Mouse (Mus musculus) myocyte (in vitro differentiated cells): ENCODE measurements around the gene Rfx4.
A peak's percentile ranks its signal among the peaks of the same experiment; 100 is the strongest.

Experiments used
- E2F4 ChIP-seq: IDR thresholded peaks from one replicate; pipeline ENCODE4 v1.6.1; 2011; ENCODE audit warnings: mild to moderate bottlenecking, control low read depth, moderate library complexity; ENCODE audit not compliant: insufficient read depth
- MAX ChIP-seq: IDR thresholded peaks from one replicate; pipeline ENCODE4 v1.6.1; 2011; ENCODE audit warnings: low read depth, mild to moderate bottlenecking, control low read depth
- MYOD1 ChIP-seq, 3 experiments: IDR thresholded peaks; one replicate each; pipeline ENCODE4 v1.6.1; 2011; ENCODE audit warnings: control low read depth in 2 of 3, low read depth in 2 of 3, mild to moderate bottlenecking in 2 of 3, moderate library complexity in 1 of 3; ENCODE audit not compliant: insufficient read length in 2 of 3, control insufficient read depth in 1 of 3
- MYOG ChIP-seq, 3 experiments: IDR thresholded peaks; one replicate each; pipeline ENCODE4 v1.6.1; 2011; ENCODE audit warnings: control low read depth in 2 of 3, low read depth in 2 of 3, mild to moderate bottlenecking in 2 of 3; ENCODE audit not compliant: insufficient read length in 2 of 3, control insufficient read depth in 1 of 3, insufficient read depth in 1 of 3
- POLR2A ChIP-seq: IDR thresholded peaks from one replicate; pipeline ENCODE4 v1.6.1; 2011; ENCODE audit warnings: low read depth, mild to moderate bottlenecking, control low read depth, moderate library complexity; ENCODE audit not compliant: insufficient read length
- POLR2AphosphoS2 ChIP-seq: IDR thresholded peaks from one replicate; pipeline ENCODE4 v1.6.1; 2011; ENCODE audit warnings: low read depth, control low read depth; ENCODE audit not compliant: insufficient read length
- TCF12 ChIP-seq: IDR thresholded peaks from one replicate; pipeline ENCODE4 v1.6.1; 2011; ENCODE audit warnings: mild to moderate bottlenecking, control low read depth; ENCODE audit not compliant: poor library complexity, insufficient read depth, severe bottlenecking
- TCF3 ChIP-seq: IDR thresholded peaks from one replicate; pipeline ENCODE4 v1.6.1; 2011; ENCODE audit warnings: low read depth, control low read depth; ENCODE audit not compliant: insufficient read length
- USF1 ChIP-seq: IDR thresholded peaks from one replicate; pipeline ENCODE4 v1.6.1; 2011; ENCODE audit warnings: low read depth, mild to moderate bottlenecking, control low read depth, moderate library complexity

DNA sequence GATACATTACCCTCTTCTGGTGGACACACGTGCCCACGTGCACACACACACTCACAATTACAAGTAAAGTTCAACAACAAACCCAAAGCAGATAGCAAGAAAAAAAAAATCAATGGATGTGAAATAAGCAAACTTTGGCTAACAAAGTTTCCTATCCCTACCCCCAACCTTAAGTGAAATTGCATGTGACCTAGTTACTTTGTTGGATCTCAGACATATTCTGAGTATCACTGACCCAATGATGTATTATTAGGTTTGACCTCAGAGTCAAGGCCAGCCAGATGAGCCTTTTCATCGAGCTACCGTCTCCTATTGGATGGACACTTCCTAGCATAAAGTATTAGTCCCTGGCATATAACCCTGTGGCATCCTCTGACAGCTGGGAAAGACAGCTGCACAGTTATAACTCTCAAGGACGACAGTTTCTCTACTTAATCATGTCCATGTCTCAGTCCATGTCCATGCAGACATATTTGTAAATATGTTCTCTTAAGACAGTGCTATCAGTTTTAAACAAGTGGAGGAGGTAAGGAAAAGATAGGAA, 129.6 kb downstream of the Rfx4 start:
- TF ChIP-seq POLR2A (no peak), E2F4 (no peak), MYOG (IDR thresholded peaks at IDR 0.05; ENCODE audit: control insufficient read depth in 1 of 3, insufficient read depth in 1 of 3, insufficient read length in 2 of 3, low read depth in 2 of 3) (peak in 1 of 3 experiments; percentile 93), USF1 (no peak), POLR2AphosphoS2 (no peak), MAX (no peak), MYOD1 (IDR thresholded peaks at IDR 0.05; ENCODE audit: control insufficient read depth in 1 of 3, insufficient read length in 2 of 3, low read depth in 2 of 3) (peak; percentile 97 to 99 (median 98)), TCF12 (peak; percentile 95), TCF3 (peak; percentile 88)
